ENCODE assay signal across 14 mouse cellular contexts in the genomic region with DNA sequence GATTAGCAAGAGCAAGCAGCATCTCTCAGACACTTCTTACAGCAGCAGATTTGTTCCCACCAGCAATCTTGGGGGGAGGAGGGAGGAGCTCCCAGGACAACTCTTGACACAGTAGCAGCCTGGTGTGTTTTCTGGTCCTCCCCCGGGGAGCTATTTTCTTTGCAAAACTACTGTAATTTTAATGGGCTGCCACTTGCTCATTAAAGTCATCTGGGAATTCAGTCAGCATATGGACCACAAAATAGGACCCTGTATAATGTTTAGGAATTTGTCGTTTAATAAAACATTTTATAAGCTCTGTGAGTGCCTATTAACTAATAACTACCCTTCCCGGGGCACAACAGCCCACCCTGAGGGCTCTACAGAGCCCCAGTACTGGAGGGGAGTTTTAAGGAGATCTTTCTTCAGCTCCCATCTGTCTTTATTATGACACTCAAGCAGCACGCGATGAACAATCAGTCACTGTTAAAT.
DNase-seq lines count a peak whose midpoint lies in the region; ATAC-seq lines count a peak whose summit lies in the region.
"Had no signal": no experiment of that assay in that cellular context is flagged by ENCODE, and none has a peak within 500 bp of the region (broad histone marks: within the 10 kb centered on the region; RNA-seq: fewer than 3 reads in every experiment).

No protein-coding gene starts in this region.

- no peak overlapping the region for H3K4me2 ChIP-seq in forebrain, embryonic 12.5 days
- no peak overlapping the region for H3K4me2 ChIP-seq in hindbrain, embryonic 12.5 days (replicated peaks)
- H3K4me2 ChIP-seq in midbrain, embryonic 16.5 days (ENCODE audit: low read length), result no peak overlapping the region

- no peaks in the 10 kb centered on the region for H3K27me3 ChIP-seq in forebrain, embryonic 12.5 days
- H3K27me3 ChIP-seq in hindbrain, embryonic 12.5 days, result no peaks in the 10 kb centered on the region
- H3K27me3 ChIP-seq in midbrain, embryonic 16.5 days (ENCODE audit: control insufficient read depth, insufficient read depth, low read depth, low read length), result no peaks in the 10 kb centered on the region

- no peaks in the 10 kb centered on the region for H3K9me3 ChIP-seq in forebrain, embryonic 12.5 days
- no peaks in the 10 kb centered on the region for H3K9me3 ChIP-seq in hindbrain, embryonic 12.5 days (replicated peaks)
- H3K9me3 ChIP-seq in midbrain, embryonic 16.5 days (replicated peaks; ENCODE audit: control insufficient read depth, low read length, poor library complexity, severe bottlenecking), result no peaks in the 10 kb centered on the region
- H3K9me3 ChIP-seq: G1E had no signal

- no peaks in the 10 kb centered on the region for H3K36me3 ChIP-seq in forebrain, embryonic 12.5 days (replicated peaks)
- H3K36me3 ChIP-seq in hindbrain, embryonic 12.5 days, result no peaks in the 10 kb centered on the region
- no peaks in the 10 kb centered on the region for H3K36me3 ChIP-seq in midbrain, embryonic 16.5 days (ENCODE audit: control insufficient read depth, insufficient read depth, low read length)
- H3K36me3 ChIP-seq: G1E had no signal

- WGBS in forebrain, embryonic 12.5 days, result 17% methylated on average over 5 of the region's 5 CpGs
- 38% methylated on average over 5 of the region's 5 CpGs for WGBS in hindbrain, embryonic 12.5 days
- 20% methylated on average over 5 of the region's 5 CpGs for WGBS in midbrain, embryonic 16.5 days

- peak overlapping the region; percentile 79 for H3K27ac ChIP-seq in forebrain, embryonic 12.5 days
- H3K27ac ChIP-seq in hindbrain, embryonic 12.5 days, result peak overlapping the region; percentile 68
- H3K27ac ChIP-seq in midbrain, embryonic 16.5 days (ENCODE audit: low read length), result no peak overlapping the region; the same call in 1 of the 2 replicates

- no peak for ATAC-seq in forebrain, embryonic 12.5 days (ENCODE audit: low FRiP score)
- ATAC-seq in hindbrain, embryonic 12.5 days (ENCODE audit: low FRiP score), result peak; percentile 57; the same call in 1 of the 2 replicates
- 0 out of 2 replicates have a peak, but pooled peaks have one; percentile 21 for ATAC-seq in midbrain, embryonic 16.5 days
- ATAC-seq: intestine, postnatal 0 days had no signal

- H3K4me1 ChIP-seq in forebrain, embryonic 12.5 days, result peaks cover 44% of the 10 kb centered on the region
- H3K4me1 ChIP-seq in hindbrain, embryonic 12.5 days, result peaks cover 28% of the 10 kb centered on the region
- peaks cover 11% of the 10 kb centered on the region for H3K4me1 ChIP-seq in midbrain, embryonic 16.5 days (ENCODE audit: control insufficient read depth, insufficient read depth, low read length)

- no peak overlapping the region for H3K4me3 ChIP-seq in forebrain, embryonic 12.5 days (replicated peaks)
- H3K4me3 ChIP-seq in hindbrain, embryonic 12.5 days, result no peak overlapping the region
- H3K4me3 ChIP-seq in midbrain, embryonic 16.5 days (ENCODE audit: low read depth, low read length), result no peak overlapping the region

- no peak overlapping the region for H3K9ac ChIP-seq in forebrain, embryonic 12.5 days
- no peak overlapping the region for H3K9ac ChIP-seq in hindbrain, embryonic 12.5 days
- H3K9ac ChIP-seq in midbrain, embryonic 16.5 days (ENCODE audit: low read depth, low read length), result no peak overlapping the region

- peak; percentile 18 for DNase-seq in layer of hippocampus, adult 9-11 months
- no peak for DNase-seq in layer of hippocampus, adult 8-10 months (ENCODE audit: low spot score in 2 of 2)
- no peak for DNase-seq in cerebellum, adult 9-11 months
- no peak for DNase-seq in right cerebral cortex, adult 18-20 months
- no peak for DNase-seq in adrenal gland, adult 18-20 months (ENCODE audit: low spot score in 2 of 2)
- DNase-seq: adrenal gland, adult 2 months; cerebellum, postnatal 25 days; heart, postnatal 14 days; thymus, postnatal 14 days had no signal
